Mouse (Mus musculus) lung, adult 2 months (tissue): ENCODE measurements around the gene Ivd.

Experiments used
- CTCF ChIP-seq: fragments of 200-500 bp; IDR thresholded peaks from 2 replicates; pipeline ENCODE4 v1.5.1; 2011; ENCODE audit warnings: mild to moderate bottlenecking, low read length, control low read depth; ENCODE audit not compliant: insufficient read depth
- POLR2A ChIP-seq: fragments of 200-500 bp; IDR thresholded peaks from 2 replicates; pipeline ENCODE4 v1.6.1; 2011; ENCODE audit warnings: low read depth, mild to moderate bottlenecking, control low read depth, low read length, borderline replicate concordance; ENCODE audit errors: extremely low read depth

GRCm38 (mm10) chr2:118897808-118898207 is 36.1 kb downstream of the Ivd start:
- TF ChIP-seq CTCF (no peak), POLR2A (no peak)
